Mouse (Mus musculus) MEL (cell line): Measurements from ENCODE around the gene Tefm. TPM values are rescaled to one million over a fixed set of nuclear protein-coding genes. Genes with fewer than 3 reads are reported as not detected.

Experiments
- DNase-seq: peaks from one replicate; pipeline ENCODE4 v3.0.0; 2011; ENCODE audit warnings: low read depth, low spot score
- H3K27ac ChIP-seq: 2 replicates; pipeline ENCODE4 v1.5.1; 2012; ENCODE audit warnings: low read depth, mild to moderate bottlenecking, control low read depth, low read length, moderate library complexity; ENCODE audit not compliant: control insufficient read depth
- H3K27me3 ChIP-seq, 2 experiments: fragments of 150-350 bp in 1 of 2; sonication (generic) in 1 of 2; 2 replicates each; pipeline ENCODE4 v1.6.1; 2012; ENCODE audit warnings: low read length in 2 of 2, mild to moderate bottlenecking in 2 of 2, improper control_type of control experiment in 1 of 2, moderate library complexity in 1 of 2; ENCODE audit not compliant: insufficient read depth in 2 of 2, control insufficient read depth in 1 of 2
- H3K36me3 ChIP-seq, 2 experiments: 2 replicates each; pipeline ENCODE4 v1.6.1; 2012 to 2014; ENCODE audit warnings: low read length in 2 of 2, improper control_type of control experiment in 1 of 2, inconsistent platforms in 1 of 2, mild to moderate bottlenecking in 1 of 2; ENCODE audit not compliant: insufficient read depth in 2 of 2, control insufficient read depth in 1 of 2
- H3K4me1 ChIP-seq, 2 experiments: fragments of 150-350 bp in 1 of 2; sonication (generic) in 1 of 2; 2 replicates each; pipeline ENCODE4 v1.6.1; 2012; ENCODE audit warnings: low read length in 2 of 2, improper control_type of control experiment in 1 of 2, mild to moderate bottlenecking in 1 of 2; ENCODE audit not compliant: insufficient read depth in 2 of 2, control insufficient read depth in 1 of 2
- H3K4me3 ChIP-seq, 2 experiments: fragments of 150-350 bp in 1 of 2; sonication (generic) in 1 of 2; 2 replicates each; pipeline ENCODE4 v1.5.1; 2012; ENCODE audit warnings: low read depth in 2 of 2, low read length in 2 of 2, mild to moderate bottlenecking in 2 of 2, moderate library complexity in 2 of 2, control low read depth in 1 of 2, improper control_type of control experiment in 1 of 2; ENCODE audit not compliant: control insufficient read depth in 1 of 2, insufficient read depth in 1 of 2
- H3K79me2 ChIP-seq: 2 replicates; pipeline ENCODE4 v1.6.1; 2012; ENCODE audit warnings: mild to moderate bottlenecking, low read length, moderate library complexity; ENCODE audit not compliant: control insufficient read depth, poor library complexity, insufficient read depth
- H3K9ac ChIP-seq: 2 replicates; pipeline ENCODE4 v1.6.1; 2012; ENCODE audit warnings: low read depth, mild to moderate bottlenecking, control low read depth, low read length, moderate library complexity; ENCODE audit not compliant: control insufficient read depth, poor library complexity, severe bottlenecking
- H3K9me3 ChIP-seq: fragments of 150-350 bp; sonication (generic); replicated peaks from 2 replicates; pipeline ENCODE4 v1.6.1; 2012; ENCODE audit warnings: mild to moderate bottlenecking, low read length, improper control_type of control experiment, moderate library complexity; ENCODE audit not compliant: insufficient read depth
- BHLHE40 ChIP-seq: IDR thresholded peaks from 2 replicates; pipeline ENCODE4 v1.6.1; 2012; ENCODE audit warnings: low read depth, mild to moderate bottlenecking, inconsistent platforms, low read length, improper control_type of control experiment, borderline replicate concordance
- CHD2 ChIP-seq: IDR thresholded peaks from 2 replicates; pipeline ENCODE4 v1.6.1; 2011; ENCODE audit warnings: low read length, improper control_type of control experiment
- CTCF ChIP-seq, 3 experiments: IDR thresholded peaks in 2 of 3; conservative IDR thresholded peaks in 1 of 3; 2 replicates each; pipeline ENCODE4 v1.5.1; 2011 to 2012; ENCODE audit warnings: low read length in 3 of 3, low read depth in 2 of 3, mild to moderate bottlenecking in 2 of 3, improper control_type of control experiment in 1 of 3, inconsistent platforms in 1 of 3, mixed read lengths in 1 of 3, moderate library complexity in 1 of 3; ENCODE audit not compliant: control insufficient read depth in 1 of 3, insufficient read depth in 1 of 3, poor library complexity in 1 of 3, severe bottlenecking in 1 of 3
- E2F4 ChIP-seq: IDR thresholded peaks from 2 replicates; pipeline ENCODE4 v1.6.1; 2011; ENCODE audit warnings: low read depth, low read length, improper control_type of control experiment, borderline replicate concordance
- EP300 ChIP-seq, 2 experiments: IDR thresholded peaks; 2 replicates each; pipeline ENCODE4 v1.6.1; 2011; ENCODE audit warnings: improper control_type of control experiment in 2 of 2, low read length in 2 of 2, low read depth in 1 of 2, mild to moderate bottlenecking in 1 of 2
- ETS1 ChIP-seq: IDR thresholded peaks from 2 replicates; pipeline ENCODE4 v1.6.1; 2012; ENCODE audit warnings: low read depth, mild to moderate bottlenecking, inconsistent platforms, low read length, improper control_type of control experiment, moderate library complexity
- GABPA ChIP-seq: IDR thresholded peaks from 2 replicates; pipeline ENCODE4 v1.6.1; 2012; ENCODE audit warnings: low read depth, mild to moderate bottlenecking, inconsistent platforms, low read length, improper control_type of control experiment, moderate library complexity
- JUND ChIP-seq: IDR thresholded peaks from 2 replicates; pipeline ENCODE4 v1.6.1; 2011; ENCODE audit warnings: low read depth, mild to moderate bottlenecking, improper control_type of control experiment, low read length
- KAT2A ChIP-seq: conservative IDR thresholded peaks from 2 replicates; pipeline ENCODE4 v1.6.1; 2012; ENCODE audit warnings: low read depth, low read length, improper control_type of control experiment, inconsistent platforms
- MAFK ChIP-seq: IDR thresholded peaks from 2 replicates; pipeline ENCODE4 v1.6.1; 2011; ENCODE audit warnings: low read depth, mild to moderate bottlenecking, low read length, improper control_type of control experiment, borderline replicate concordance
- MAX ChIP-seq: IDR thresholded peaks from 2 replicates; pipeline ENCODE4 v1.6.1; 2011; ENCODE audit warnings: low read length, improper control_type of control experiment
- MAZ ChIP-seq: IDR thresholded peaks from 2 replicates; pipeline ENCODE4 v1.6.1; 2012; ENCODE audit warnings: low read depth, mild to moderate bottlenecking, inconsistent platforms, low read length, improper control_type of control experiment
- MEF2A ChIP-seq: IDR thresholded peaks from 2 replicates; pipeline ENCODE4 v1.6.1; 2014; ENCODE audit warnings: low read depth, mild to moderate bottlenecking, inconsistent platforms, low read length, improper control_type of control experiment; ENCODE audit not compliant: poor library complexity, insufficient replicate concordance, severe bottlenecking; ENCODE audit errors: extremely low read depth
- MYB ChIP-seq: IDR thresholded peaks from 2 replicates; pipeline ENCODE4 v1.6.1; 2011; ENCODE audit warnings: mild to moderate bottlenecking, low read depth, low read length, improper control_type of control experiment
- NELFE ChIP-seq: IDR thresholded peaks from 2 replicates; pipeline ENCODE4 v1.6.1; 2011; ENCODE audit warnings: low read depth, low read length, improper control_type of control experiment
- NRF1 ChIP-seq: IDR thresholded peaks from 2 replicates; pipeline ENCODE4 v1.6.1; 2014; ENCODE audit warnings: low read depth, mild to moderate bottlenecking, inconsistent platforms, low read length, improper control_type of control experiment, moderate library complexity; ENCODE audit not compliant: poor library complexity, insufficient read depth, severe bottlenecking
- POLR2AphosphoS5 ChIP-seq: IDR thresholded peaks from 2 replicates; pipeline ENCODE4 v1.6.1; 2012; ENCODE audit warnings: low read depth, borderline replicate concordance, mild to moderate bottlenecking, inconsistent platforms, low read length, moderate library complexity, mixed read lengths
- RCOR1 ChIP-seq: IDR thresholded peaks from 2 replicates; pipeline ENCODE4 v1.6.1; 2012; ENCODE audit warnings: low read depth, mild to moderate bottlenecking, inconsistent platforms, low read length, improper control_type of control experiment
- SIN3A ChIP-seq: IDR thresholded peaks from 2 replicates; pipeline ENCODE4 v1.6.1; 2012; ENCODE audit warnings: low read length, improper control_type of control experiment, inconsistent platforms
- TAL1 ChIP-seq: IDR thresholded peaks from 2 replicates; pipeline ENCODE4 v1.6.1; 2012; ENCODE audit warnings: mild to moderate bottlenecking, inconsistent platforms, low read length, moderate library complexity, mixed read lengths
- TBP ChIP-seq: IDR thresholded peaks from 2 replicates; pipeline ENCODE4 v1.8.0; 2011; ENCODE audit warnings: low read depth, low read length, improper control_type of control experiment
- TCF12 ChIP-seq: IDR thresholded peaks from 2 replicates; pipeline ENCODE4 v1.6.1; 2014; ENCODE audit warnings: low read depth, mild to moderate bottlenecking, inconsistent platforms, low read length, improper control_type of control experiment, moderate library complexity
- UBTF ChIP-seq: IDR thresholded peaks from 2 replicates; pipeline ENCODE4 v1.6.1; 2012; ENCODE audit warnings: low read depth, mild to moderate bottlenecking, inconsistent platforms, low read length, improper control_type of control experiment, moderate library complexity, borderline replicate concordance; ENCODE audit not compliant: insufficient read depth
- USF1 ChIP-seq: IDR thresholded peaks from 2 replicates; pipeline ENCODE4 v1.6.1; 2014; ENCODE audit warnings: low read depth, mild to moderate bottlenecking, inconsistent platforms, low read length, improper control_type of control experiment, moderate library complexity
- ZC3H11A ChIP-seq: IDR thresholded peaks from 2 replicates; pipeline ENCODE4 v1.6.1; 2012; ENCODE audit warnings: low read depth, mild to moderate bottlenecking, inconsistent platforms, low read length, improper control_type of control experiment
- ZKSCAN1 ChIP-seq: IDR thresholded peaks from 2 replicates; pipeline ENCODE4 v1.6.1; 2012; ENCODE audit warnings: low read depth, mild to moderate bottlenecking, inconsistent platforms, low read length, improper control_type of control experiment, moderate library complexity
- ZMIZ1 ChIP-seq: IDR thresholded peaks from 2 replicates; pipeline ENCODE4 v1.6.1; 2012; ENCODE audit warnings: low read depth, mild to moderate bottlenecking, inconsistent platforms, low read length, improper control_type of control experiment, moderate library complexity
- ZNF384 ChIP-seq: IDR thresholded peaks from 2 replicates; pipeline ENCODE4 v1.6.1; 2012; ENCODE audit warnings: low read depth, mild to moderate bottlenecking, inconsistent platforms, low read length, improper control_type of control experiment
- polyA plus RNA-seq, 2 experiments: library from polyadenylated mRNA; stranded (reverse) in 1 of 2; unstranded in 1 of 2; fragments of >175 nt in 1 of 2; fragments of >200 nt in 1 of 2; gene quantifications; 2 replicates each; pipeline versions ENCODE4 v1.2.1 to v1.2.4; 2012; ENCODE audit warnings: low replicate concordance in 2 of 2, low read depth in 1 of 2; ENCODE audit not compliant: insufficient read length in 2 of 2, insufficient read depth in 1 of 2, missing spikeins in 1 of 2
- total RNA-seq: library from RNA; depleted of rRNA; stranded (reverse); fragments of 300-350 nt; gene quantifications from 2 replicates; pipeline ENCODE4 v1.2.3, GENCODE M21; 2012

Gene Tefm
- total and polyA plus RNA-seq, 3 experiments: 23.6 to 33.9 TPM; not detected in 1

DNA sequence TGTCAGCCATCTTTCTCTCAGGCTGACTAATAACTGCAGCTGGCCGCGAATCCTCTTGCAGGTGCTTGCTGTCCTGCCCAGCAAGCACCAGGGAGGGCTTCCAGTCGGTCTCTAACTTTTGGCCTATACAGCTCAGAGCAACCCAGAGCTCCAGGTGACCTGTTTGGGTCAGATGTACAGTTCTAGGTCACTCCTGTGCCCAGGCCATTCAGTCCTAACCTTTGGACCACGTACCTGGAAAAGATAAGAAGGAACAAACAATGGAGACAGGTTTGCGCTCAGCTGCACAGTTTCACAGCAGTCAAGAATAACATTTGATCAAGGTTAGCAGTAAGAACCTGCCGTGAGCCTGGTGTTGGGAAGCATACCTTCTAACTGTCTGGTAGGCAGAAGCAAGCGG lies 17.0 kb upstream of the Tefm start (continued):
- TF ChIP-seq MYB (no peak), ZC3H11A (no peak), NELFE (no peak), JUND (no peak)

DNA sequence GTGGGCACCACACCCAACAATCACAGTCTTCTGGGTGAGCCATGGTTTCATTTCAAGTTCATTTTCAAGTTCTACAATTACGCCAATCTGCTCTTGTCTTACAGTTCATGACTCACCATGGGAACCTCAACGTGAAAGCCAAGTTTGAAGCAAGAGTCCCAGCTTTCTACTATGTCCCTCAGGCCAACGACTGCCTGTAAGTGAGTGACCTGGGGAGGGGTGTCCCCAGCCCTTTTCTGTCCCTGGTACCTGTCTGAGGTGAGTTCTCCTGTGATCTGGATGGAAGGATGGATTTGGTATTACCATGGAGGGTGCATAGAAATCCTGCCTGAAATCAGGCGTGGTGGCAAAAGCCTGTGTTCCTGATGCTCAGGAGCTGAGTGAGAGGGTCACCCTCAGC lies 14.9 kb upstream of the Tefm start:
- no peaks in the 10 kb centered on the region for H3K79me2 ChIP-seq
- no peak for DNase-seq
- no peaks in the 10 kb centered on the region for H3K36me3 ChIP-seq
- no peak overlapping the region for H3K9ac ChIP-seq
- H3K4me1 ChIP-seq: no peaks in the 10 kb centered on the region
- TF ChIP-seq MAX (no peak), GABPA (no peak), TAL1 (no peak), KAT2A (no peak), RCOR1 (no peak), ZNF384 (no peak), ETS1 (no peak), TCF12 (no peak), MEF2A (no peak), CTCF (IDR thresholded peaks at IDR 0.05 in 2 of 3, conservative IDR thresholded peaks at IDR 0.05 in 1 of 3; ENCODE audit: control insufficient read depth in 1 of 3, insufficient read depth in 1 of 3, low read depth in 2 of 3, low read length in 3 of 3, poor library complexity in 1 of 3, severe bottlenecking in 1 of 3) (no peak), UBTF (no peak), ZMIZ1 (no peak)
- no peak overlapping the region for H3K27ac ChIP-seq
- peaks cover 4 to 7% of the 10 kb centered on the region in 2 experiments; a peak in 2 of 4 replicates for H3K27me3 ChIP-seq
- H3K9me3 ChIP-seq: no peaks in the 10 kb centered on the region
- H3K4me3 ChIP-seq: no peak overlapping the region

DNA sequence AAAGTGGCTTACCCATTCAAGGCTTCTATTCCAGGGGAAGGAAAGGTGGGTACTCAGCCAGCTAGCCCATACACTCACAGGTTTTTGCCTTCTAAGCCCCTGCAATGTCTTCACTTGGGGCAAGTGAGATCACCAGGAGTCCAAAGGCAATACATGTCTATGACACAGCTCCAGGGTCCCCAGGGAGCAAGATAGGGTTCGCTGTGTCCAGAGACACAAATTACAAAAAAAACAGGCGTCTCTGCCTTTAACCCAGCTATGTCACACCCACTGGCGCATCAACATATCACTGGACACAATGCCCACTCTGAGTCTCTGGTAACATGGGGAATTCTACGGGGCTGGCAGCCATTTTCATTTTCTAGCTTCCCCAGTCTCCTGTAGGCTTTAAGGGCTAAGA lies 14.0 kb upstream of the Tefm start:
- no peaks in the 10 kb centered on the region for H3K79me2 ChIP-seq
- H3K9me3 ChIP-seq: no peaks in the 10 kb centered on the region
- no peaks in the 10 kb centered on the region for H3K36me3 ChIP-seq
- peaks cover 2 to 5% of the 10 kb centered on the region in 2 experiments; a peak in 2 of 4 replicates for H3K27me3 ChIP-seq
- DNase-seq: no peak
- no peaks in the 10 kb centered on the region for H3K4me1 ChIP-seq
- TF ChIP-seq MAZ: no peak
- no peak for TF ChIP-seq USF1
- no peak for TF ChIP-seq BHLHE40
- TF ChIP-seq MAFK: no peak
- TF ChIP-seq CHD2: no peak
- no peak for TF ChIP-seq ZKSCAN1
- no peak for TF ChIP-seq E2F4
- TF ChIP-seq EP300 (IDR thresholded peaks at IDR 0.05; ENCODE audit: low read depth in 1 of 2, low read length in 2 of 2): no peak
- TF ChIP-seq UBTF: no peak
- TF ChIP-seq SIN3A: no peak
- no peak for TF ChIP-seq POLR2AphosphoS5
- no peak for TF ChIP-seq NRF1
- no peak for TF ChIP-seq TBP
- no peak overlapping the region for H3K9ac ChIP-seq
- no peak overlapping the region for H3K27ac ChIP-seq
- no peak overlapping the region for H3K4me3 ChIP-seq
